Mouse (Mus musculus) kidney, postnatal 14 days (tissue): ENCODE data around the gene Hectd2.
A peak's percentile ranks its signal among the peaks of the same experiment; 100 is the strongest.

Experiments
- DNase-seq: peaks from one replicate; pipeline ENCODE4 v3.0.0; 2022; ENCODE audit warnings: mixed read lengths

Gene Hectd2

GRCm38 (mm10) chr19:36554046-36554784, at the start of gene Hectd2:
Gene Hectd2, plus strand, starts transcription at chr19:36554639.
- peak; percentile 72 for DNase-seq

GRCm38 (mm10) chr19:36504716-36505115, 49.7 kb upstream of the Hectd2 start:
- no peak for DNase-seq

DNA sequence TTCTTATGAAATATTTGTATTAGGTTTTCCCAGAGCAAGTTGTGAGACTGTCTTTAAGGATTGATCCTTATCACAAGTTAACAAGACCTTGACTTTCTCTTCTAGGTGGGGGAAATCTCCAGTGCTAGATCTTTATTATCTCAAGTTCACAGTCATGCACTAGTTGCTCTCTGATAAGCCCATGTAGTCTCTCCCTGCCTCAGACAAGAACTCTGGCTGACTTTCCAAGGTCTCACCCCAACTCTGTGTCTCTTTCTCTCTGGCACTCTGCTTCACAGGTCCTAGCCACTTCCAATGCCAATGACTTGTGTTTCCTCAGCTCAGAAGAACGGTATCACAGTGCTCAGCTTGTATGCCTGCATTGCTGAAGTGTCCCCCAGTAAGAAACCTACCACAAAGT, 43.1 kb upstream of the Hectd2 start:
- no peak for DNase-seq

- peak; percentile 9 for DNase-seq
Observed at GRCm38 (mm10) chr19:36518461-36518860, 36.0 kb upstream of the Hectd2 start.

GRCm38 (mm10) chr19:36521568-36521967, 32.9 kb upstream of the Hectd2 start:
- no peak for DNase-seq

- DNase-seq: no peak
Observed at GRCm38 (mm10) chr19:36522558-36523195, 31.8 kb upstream of the Hectd2 start.

- no peak for DNase-seq
Observed at GRCm38 (mm10) chr19:36525071-36525470, 29.4 kb upstream of the Hectd2 start.

- no peak for DNase-seq
Observed at GRCm38 (mm10) chr19:36533082-36533481, 21.4 kb upstream of the Hectd2 start.

DNA sequence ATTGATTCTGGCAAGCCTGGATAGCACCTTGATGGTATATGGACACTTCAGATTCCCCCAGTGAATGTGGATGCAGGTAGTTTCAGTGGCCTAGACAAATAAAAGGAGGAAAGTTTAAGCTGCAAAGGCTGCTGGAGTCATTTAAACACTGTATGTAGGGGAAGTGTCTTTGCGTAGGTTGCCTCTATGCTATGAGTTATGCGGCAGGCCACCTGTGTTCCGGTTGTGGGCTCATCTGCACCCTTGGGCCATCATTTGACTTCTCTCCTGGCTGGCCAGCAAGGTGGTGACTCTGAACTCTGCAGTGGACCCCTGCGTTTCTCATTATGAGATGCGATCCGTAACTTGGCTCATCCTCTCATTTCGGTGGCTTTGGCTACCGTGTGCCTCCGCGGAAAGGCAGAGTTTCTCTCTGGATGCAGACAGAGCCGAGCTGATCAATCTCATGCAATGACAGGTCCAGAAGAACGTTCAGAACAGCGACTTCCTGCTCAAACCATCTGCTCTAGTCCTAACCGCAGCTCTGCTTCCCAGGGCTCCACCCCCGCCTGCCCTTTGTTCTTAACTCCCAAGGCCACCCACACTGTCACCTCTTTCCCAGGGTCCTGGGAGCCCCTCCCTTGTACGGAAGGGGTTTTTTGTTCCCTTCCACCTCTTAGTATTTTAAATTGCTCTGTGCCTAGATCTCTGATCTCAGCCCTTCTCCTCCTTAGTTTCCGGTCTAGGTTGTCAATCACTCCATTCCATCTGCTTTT, 20.3 kb upstream of the Hectd2 start:
- DNase-seq: peak; percentile 43

DNA sequence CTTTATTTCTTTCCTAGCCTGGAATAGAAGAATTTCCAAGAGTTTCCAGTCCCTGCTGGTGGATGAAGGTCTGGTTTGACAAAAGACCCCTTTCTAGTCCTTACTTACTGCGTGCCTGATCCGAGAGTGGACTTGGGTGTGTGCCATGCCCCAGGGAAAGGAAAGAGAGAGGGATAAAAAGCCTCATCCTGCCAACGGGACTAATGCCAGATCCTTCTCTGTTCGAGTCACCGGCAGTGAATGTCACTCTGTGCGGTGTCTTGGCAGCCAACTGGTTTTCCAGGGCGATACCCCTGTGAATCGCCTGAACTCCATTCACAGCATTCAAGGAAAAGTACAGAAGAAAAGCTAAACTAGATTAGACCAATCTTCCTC, 19.7 kb upstream of the Hectd2 start:
- peak; percentile 39 for DNase-seq

- no peak for DNase-seq
Observed at GRCm38 (mm10) chr19:36535186-36535585, 19.3 kb upstream of the Hectd2 start.

GRCm38 (mm10) chr19:36535878-36536277, 18.6 kb upstream of the Hectd2 start:
- no peak for DNase-seq

GRCm38 (mm10) chr19:36536929-36537328, 17.5 kb upstream of the Hectd2 start:
- DNase-seq: no peak

- peak; percentile 37 for DNase-seq
Observed at GRCm38 (mm10) chr19:36538528-36538927, 15.9 kb upstream of the Hectd2 start.

DNA sequence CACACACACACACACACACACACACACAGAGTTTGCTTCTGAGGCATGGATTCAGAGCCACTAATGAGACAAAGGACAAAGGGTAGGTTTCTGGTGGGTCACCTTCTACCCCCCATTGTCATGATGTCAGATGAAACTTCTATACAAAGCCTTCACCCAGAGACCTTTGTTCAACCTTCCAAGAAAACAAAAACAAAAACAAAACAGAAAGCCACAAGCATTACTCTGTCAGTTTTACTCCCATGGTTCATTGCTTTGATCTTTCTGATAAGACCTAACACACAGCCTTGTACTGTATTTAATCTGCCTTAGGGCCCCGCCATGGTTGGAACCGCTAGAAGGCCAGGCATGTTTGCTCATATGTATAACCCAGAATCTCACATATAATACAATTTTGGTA, 15.1 kb upstream of the Hectd2 start:
- no peak for DNase-seq

DNA sequence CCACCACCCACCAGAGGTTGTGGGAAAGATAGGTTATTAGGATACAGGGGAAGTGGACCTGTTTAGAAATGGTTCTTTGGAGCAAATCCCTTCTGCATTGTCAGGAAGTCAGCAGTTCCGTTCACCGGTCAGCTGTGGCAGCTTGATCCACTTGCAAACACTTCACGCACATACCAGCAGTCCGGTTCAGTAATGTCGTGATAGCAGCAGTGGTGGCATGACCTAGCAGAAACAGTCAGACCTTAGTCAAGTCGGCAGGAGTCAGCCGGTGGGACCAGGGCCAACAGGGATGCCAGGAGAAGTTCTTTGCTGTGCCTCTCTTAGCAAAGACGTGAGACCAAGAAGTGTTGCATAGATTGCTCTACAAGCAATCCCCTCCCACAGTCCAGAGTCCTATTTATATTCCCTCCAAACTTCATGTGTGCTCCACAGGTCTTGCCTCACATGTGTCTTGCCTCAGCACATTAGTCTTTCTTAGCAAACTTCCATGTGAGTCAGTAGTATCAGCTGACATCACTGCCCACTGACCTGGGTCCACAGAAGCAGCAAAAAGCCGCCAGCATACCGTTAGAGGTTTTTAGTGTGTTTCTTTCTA, 14.3 kb upstream of the Hectd2 start:
- DNase-seq: no peak

DNA sequence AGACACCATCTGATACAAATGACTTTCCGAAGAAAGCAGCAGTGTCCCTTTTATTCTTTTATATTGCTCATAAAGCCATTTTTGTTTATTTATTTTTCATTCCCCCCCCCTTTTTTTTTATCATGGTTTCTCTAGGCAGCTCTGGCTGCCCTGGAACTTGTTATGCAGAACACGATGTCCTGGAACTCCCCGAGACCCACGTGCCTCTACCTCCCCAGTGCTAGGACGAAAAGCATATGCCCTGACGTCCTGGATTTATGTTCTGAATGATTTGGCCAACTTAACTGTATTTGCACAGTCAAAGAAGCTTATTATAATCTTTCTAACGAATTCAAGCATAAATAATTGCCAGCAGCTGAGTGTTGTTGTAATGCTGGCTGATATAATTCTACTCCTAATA, 13.7 kb upstream of the Hectd2 start:
- no peak for DNase-seq

GRCm38 (mm10) chr19:36553561-36554045, 836 bp upstream of the Hectd2 start:
- DNase-seq: no peak

- DNase-seq: no peak
Observed at GRCm38 (mm10) chr19:36554785-36555595, 551 bp downstream of the Hectd2 start.

- no peak for DNase-seq
Observed at GRCm38 (mm10) chr19:36559331-36559730, 4.9 kb downstream of the Hectd2 start.

DNA sequence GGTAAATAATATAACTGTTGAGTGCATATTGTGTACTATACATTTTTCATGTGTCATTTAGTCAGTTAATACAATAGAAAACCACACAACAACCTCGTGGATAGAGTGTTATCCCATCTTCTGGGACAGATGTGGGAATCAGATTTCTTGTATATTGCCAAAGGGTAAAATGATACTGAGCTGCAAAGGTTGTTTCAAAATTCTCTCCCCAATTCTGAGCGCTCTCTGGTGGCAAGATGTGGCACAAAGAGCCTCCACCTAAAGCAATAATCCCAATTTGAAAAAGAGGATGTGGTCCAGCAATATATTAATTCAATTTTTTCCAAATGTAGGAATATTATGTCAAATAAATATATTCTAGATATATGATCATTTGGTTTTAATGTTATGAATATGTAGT, 5.7 kb downstream of the Hectd2 start:
- no peak for DNase-seq

- no peak for DNase-seq
Observed at GRCm38 (mm10) chr19:36561171-36561570, 6.7 kb downstream of the Hectd2 start.
